Mouse (Mus musculus): Measurements from ENCODE around the gene Gm49403. TPM values are rescaled to one million over a fixed set of nuclear protein-coding genes. Genes with fewer than 3 reads are reported as not detected.

The Gm49403 gene
- polyA plus RNA-seq (2017; shearing (Covaris generic)), result not detected

DNA sequence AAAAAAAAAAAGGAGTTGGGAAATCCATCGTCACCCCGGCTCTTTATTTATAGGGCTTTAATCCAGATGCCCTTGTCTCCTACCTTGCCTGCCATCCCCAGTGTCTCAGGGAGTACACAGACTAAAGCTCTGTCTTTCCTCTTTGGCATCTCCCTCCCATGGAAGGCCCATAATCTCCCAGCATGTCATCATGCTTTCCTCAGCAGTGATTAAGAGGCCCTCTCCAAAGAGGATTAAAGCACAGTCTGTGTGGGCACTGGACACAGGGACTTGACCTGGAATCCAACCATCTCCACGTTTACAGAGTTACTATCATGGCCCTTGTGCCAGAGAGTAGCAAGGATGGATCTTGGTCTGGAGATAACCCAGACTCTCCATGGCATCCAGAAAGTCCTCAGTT lies at the start of gene Gm49403, which contains the start of gene Lbhd1:
TSS of gene Gm49403 (plus strand) at position 315 of the 400 bp plus-strand sequence.
TSS of gene Lbhd1 (plus strand) at position 117 of the 400 bp plus-strand sequence.

DNA sequence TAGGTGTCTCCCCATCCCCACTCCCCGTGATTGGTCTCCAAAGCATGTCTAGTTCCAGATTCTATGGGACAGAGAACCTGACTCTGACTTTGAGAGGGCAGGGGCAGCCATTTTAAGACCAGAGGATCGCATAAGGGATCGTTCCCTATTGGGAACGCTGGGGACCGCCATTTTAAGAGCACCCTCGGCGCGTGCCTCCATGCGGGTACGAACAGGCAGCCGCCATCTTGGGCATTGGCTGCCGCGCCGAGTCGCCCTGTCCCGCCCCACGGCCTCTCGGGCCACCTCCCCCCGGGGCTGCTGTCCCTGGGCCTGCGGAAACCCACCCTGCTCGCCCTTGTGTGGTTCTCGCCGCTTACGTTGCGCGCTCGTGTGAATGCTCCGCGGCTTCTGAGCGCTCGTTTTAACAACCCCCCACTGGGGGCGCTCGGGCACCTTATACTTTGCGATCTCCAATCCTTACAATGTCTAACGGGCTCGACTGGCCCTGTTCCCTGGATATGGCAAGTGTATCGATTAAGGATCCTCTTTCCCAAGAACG lies 46.4 kb upstream of the Gm49403 start, which contains the start of gene Bscl2:
TSS of gene Bscl2 (plus strand) at position 217 of the 541 bp plus-strand sequence.

DNA sequence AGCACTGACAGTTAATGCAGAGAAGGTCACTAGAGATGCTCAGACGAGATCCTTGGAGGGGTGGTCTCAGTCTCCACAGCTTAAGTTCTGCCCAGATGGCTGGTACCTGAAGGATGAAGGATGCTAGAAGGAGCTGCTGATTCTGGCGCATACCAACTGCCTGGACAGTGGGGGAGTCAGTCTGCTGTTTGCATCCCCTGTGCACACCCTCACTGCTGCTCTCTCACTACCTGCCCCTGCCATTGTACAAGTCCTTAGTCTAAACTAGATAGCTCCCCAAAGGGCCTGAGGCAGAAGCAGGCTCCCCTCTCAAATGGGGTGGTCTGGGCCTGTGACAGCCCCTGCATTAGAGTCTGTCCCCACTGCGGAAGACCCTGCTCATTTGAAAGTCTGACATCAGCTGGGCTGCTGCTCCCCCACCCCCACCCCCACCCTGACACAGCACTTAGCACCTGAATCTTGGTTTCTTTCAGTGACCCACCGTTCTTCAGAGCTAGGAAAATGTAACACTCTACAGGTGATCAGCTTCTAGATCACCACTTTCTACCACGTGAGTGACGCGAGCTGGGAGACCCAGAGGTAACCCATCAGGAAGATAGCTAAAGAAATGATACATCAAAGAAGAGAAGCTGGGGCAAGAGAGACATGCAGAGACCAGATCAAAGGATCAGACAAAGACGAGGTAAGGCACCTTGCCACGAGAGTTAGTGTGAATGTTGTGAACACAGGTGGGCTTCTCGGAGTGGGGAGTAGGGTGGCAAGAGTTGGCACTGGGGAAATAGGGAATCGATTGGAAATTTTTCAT lies 44.4 kb upstream of the Gm49403 start, which contains the start of gene Gng3:
TSS of gene Gng3 (minus strand) at position 92 of the 805 bp plus-strand sequence.

DNA sequence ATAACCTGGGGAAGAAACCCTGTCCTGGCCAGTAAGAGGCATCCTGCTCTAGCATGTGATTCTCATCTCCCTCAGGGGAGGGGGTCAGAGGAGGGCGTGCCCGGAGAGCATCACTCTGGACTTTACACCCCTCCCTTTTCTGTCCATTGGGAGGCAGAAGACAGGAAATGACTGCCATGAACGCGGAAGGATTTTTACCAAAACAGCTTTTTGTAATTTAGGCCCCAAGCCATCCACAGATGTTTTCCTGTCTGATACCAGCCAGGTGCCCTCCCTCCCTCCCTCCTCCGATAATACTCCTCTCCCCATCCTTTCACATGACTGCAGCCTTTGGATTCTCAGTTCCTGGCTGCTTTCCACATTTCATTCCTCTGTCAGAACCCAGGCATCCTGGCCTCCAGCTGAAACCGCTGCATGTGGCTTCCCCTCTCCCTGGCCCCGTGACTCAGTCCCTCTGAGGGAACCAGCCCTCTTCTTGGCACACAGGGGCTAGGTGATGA lies 33.3 kb upstream of the Gm49403 start, which contains the start of gene Lrrn4cl:
TSS of gene Lrrn4cl (plus strand) at position 367 of the 500 bp plus-strand sequence.

DNA sequence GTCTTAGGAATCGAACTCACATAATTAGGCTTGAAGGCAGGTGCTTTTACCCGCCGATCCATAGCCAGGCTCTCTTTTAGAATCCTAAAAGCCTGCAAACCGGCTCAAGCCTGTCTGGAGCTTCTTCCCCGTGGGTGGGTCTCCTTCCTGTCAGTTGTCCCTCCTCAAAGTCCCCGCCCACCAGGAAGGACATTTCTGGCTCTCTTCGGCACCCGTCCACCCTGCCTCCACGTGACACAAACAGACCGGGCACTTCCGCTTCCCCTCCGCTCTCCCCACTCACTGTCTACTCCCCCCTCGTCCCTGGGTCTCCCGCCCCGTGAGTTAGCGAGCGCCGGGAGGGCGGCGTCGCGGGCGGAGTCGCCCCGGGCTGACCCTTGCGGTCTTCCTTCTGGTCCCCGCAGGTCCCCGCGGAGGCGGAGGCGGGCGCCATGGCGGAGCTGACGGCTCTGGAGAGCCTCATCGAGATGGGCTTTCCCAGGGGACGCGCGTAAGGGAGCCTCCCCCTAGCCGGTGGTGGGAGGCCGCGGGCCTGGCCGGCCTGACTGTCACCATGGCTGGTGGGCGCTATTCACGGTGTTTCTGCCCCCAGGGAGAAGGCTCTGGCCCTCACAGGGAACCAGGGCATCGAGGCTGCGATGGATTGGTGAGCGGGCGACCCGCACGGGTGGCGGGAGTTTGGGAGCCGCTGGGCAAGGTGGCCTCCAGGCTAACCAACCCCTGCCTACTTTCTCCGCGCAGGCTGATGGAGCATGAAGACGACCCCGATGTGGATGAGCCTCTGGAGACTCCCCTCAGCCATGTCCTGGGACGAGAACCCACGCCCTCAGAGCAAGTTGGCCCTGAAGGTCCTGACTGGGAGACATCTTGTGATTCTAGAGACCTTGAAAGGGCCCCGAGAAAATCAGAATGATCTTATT lies 12.2 kb upstream of the Gm49403 start, which contains the start of gene Ubxn1:
TSS of gene Ubxn1 (plus strand) at position 230 of the 920 bp plus-strand sequence.

DNA sequence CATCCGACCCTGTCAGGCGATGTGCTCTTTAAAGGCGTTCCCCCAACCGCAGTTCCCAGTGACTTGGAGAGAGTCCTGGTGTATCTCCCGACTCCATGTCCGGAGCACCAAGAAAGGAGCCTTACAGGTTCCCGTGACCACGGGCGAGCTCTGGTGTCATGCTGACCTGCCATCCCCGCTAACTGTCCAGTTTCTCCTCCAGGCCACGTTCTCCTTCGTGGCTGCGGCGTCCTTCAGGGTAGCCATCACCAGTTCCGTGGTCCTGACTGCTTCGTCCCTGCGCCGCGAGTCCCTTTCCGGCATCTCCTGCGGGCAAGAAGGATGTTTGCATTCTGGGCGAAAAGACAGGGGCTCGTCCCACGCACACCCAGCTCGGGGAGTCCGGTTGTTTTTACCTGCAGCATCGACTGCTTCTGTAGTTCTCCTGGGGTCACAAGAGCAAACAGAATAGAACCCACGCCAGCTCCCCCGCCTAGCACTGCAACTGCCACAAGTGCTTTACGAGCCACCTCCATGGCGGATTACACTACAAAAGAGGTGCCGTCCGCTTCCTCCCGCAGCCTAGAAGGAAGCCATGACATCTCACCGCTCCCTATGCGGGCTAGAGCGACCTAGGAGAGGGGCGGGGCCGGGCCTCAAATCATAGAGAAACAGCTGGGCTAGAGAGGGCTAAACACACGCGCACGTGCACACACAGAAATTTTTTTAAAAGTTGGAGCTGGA lies 3.3 kb upstream of the Gm49403 start, which contains the start of gene Uqcc3:
TSS of gene Uqcc3 (minus strand) at position 613 of the 723 bp plus-strand sequence.

DNA sequence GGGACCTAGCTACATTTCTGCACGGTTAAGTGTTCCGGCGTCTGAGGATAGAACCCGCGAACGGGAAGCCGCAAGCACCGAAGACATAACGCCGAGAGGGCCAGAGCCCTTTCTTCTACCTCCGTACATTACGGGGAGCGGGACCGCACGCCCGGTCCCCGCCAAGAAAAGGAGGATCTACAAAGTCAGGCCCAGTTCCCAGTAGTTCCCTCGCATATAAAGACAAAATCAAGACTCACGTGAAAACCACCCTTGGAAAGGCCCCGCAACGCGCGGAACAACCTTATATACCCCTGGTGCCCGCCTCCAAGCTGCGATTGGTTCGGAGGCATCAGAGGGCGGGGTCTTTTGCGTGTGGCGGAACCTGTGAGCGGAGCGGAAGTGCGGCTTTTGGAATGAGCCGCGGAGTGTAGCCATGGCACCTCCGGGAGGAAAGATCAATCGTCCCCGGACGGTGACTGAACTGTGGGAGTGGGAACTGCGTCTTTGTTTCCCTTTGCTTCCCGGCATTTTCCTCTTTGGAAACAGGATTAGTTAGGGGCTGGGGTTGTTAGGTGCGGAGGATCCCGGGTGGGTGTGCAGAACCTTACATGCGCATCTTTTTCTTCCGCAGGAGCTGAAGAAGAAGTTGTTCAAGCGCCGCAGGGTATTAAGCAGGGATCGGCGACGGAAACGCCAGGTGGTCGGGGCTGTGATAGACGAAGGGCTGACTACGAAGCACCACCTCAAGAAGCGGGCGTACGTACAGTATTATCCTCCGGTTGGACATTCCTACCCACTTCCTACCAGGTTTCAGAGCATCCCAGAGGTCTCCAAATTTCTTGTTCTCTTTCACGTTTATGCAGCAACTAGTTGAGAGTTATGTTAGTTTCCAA lies 5.0 kb downstream of the Gm49403 start, which contains the start of the genes 1810009A15Rik and Gm49416:
TSS of gene 1810009A15Rik (plus strand) at position 343 of the 875 bp plus-strand sequence.
TSS of gene Gm49416 (plus strand) at position 416 of the 875 bp plus-strand sequence.

DNA sequence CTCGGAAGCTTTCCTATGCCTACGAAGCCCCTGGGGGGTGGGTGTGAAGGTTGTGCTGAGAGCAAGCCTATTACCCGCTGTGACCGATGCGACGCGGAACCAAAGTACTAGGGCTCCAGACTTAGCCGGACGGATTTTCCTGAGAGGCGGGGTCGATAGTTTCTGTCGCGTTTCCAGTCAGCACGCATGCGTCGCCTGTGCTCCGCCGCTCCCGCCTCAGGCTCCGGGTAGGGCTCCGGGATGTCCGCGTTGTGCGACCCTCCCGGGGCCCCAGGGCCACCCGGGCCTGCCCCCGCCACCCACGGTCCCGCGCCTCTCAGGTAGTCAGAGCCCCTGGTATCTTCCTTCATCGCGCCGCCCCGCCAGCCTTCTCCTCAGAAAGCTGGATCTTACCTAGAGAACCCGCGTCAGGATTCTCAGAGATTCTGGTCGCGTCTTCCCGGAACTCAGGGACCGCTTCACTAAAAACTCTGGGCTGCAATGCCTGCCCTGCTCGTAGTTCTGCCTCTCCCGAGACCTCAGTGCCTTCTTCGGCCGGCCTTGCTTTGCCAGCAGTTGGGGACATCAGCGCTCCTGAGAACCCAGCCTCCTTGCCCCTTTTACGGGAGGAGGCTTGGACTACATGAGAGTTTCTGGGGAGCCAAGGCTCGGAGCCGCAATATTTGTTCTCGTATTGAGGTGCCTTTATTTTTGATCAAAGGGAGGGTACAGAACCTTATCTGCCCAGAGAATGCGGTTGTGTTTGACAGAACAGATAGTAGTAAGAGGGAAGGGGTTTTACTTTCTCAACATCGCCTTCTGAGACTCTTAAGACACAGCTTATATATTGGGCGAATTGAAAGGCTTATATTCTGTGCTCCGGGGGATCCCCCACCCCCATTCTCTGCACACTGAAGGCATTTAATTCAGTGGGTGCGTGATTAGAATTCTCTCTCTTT lies 9.4 kb downstream of the Gm49403 start, which contains the start of gene Ints5:
TSS of gene Ints5 (plus strand) at position 177 of the 938 bp plus-strand sequence.

DNA sequence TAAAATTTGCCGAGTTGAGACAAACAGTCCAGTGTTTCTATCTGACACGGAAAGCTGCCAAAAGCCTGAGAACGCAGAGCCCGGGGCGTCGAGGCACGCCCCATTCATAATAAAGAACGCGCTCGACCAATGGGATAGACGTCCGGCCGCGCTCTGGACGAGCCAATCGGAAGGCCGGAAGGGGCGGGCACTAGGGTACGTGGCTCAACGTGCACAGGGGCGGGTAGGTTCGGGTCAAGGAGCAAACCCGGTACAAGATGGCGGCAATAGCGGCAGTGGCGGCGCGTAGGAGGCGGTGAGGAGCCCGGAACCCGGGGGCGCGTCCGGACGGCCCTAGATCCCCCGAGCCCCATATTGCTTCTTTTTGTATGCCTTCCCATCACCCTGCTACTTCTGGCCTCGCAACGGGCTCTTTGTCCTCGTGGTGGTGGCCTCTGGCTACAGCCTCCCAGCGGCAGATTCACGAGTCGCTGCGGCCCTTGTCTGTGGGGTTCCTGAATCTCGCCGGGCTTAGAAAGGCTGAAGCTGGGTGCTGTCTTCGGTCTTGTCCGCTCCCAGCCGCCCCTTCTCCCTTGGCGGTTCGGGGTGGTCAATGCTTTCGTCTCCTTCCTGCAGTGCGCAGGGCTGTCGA lies 14.2 kb downstream of the Gm49403 start, which contains the start of gene Ganab:
TSS of gene Ganab (plus strand) at position 207 of the 631 bp plus-strand sequence.

DNA sequence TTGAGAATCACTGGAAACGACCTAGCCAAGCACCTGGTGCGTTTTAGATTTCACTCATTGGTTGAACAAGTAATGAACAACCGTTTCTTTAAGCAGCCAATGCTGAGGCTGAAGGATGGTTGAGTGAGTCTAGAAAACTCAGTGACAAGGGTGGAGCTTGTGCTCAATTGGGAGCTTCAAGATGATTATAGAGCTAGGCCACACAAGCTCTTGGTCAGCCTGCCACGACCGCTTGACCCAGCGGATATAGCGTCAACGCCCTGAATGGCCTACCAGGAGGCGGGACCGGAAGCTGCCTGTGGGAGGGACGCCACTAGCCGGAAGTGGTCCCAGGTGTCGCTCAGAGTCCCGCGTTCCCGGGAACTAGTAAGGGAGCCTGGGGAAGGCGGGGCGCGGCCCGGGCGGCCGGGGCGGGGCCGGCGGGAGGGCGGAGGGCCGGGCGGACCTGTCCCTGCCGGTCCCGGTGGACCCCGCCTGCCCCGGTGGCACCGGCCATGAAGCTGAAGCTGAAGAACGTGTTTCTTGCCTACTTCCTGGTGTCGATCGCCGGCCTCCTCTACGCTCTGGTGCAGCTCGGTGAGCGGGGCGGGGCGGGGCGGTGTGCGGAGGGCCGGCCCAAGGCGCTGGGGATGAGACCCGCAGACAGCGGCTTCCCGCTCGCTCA lies 36.5 kb downstream of the Gm49403 start, which contains the start of gene B3gat3:
TSS of gene B3gat3 (plus strand) at position 302 of the 664 bp plus-strand sequence.

DNA sequence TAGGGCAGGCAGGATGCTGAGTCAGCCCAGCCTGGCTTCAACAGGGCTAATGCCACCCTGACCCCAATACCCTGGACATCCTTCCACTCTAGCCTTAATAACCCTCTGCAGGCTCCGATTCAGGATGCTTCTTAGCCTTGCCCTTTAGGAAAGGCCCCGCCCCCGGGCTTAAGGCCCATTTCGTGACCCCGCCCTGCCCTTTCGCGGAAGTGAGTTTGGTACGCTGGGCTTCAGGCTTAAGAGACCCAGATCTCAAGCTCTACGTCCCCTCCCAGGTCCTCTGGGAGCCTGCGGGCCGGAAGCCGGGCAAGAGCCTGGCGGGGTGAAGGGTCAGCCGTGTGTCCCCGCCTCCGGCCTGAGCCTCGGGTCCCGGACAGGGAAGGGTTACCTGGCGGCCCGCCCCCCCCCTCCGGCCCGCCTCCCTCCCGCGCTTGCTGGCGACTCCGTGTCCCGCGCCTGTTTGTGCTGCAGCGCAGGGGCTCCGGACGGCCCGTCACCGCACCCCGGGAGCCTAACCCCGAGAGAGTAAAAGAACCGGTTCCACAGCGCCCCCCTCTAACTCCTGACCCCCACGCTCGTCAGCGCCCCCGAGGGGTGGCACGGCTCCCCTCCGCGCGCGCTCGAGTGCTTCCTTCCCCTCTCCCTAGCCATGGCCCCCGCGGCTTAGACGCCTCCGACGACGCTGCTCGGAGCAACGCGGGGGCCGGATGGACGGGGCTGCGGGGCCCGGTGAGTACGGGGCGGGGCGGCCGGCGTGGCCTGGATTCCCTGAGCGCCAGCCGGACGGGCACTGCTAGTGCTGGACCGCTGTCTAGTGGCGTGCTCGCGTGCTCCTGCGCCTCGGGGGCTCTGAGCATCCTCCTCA lies 45.7 kb downstream of the Gm49403 start, which contains the start of the genes Rom1 and Eml3:
TSS of gene Rom1 (minus strand) at position 133 of the 865 bp plus-strand sequence.
TSS of gene Eml3 (plus strand) at position 329 of the 865 bp plus-strand sequence.

Other genes with a start within 250 kb of the Gm49403 start
- not detected for gene Chrm1, start 220.1 kb upstream of the Gm49403 start, polyA plus RNA-seq (2017; shearing (Covaris generic))
- gene Slc3a2, start 160.6 kb upstream of the Gm49403 start, polyA plus RNA-seq (2017; shearing (Covaris generic)), result 136 TPM
- gene Wdr74, start 148.1 kb upstream of the Gm49403 start, polyA plus RNA-seq (2017; shearing (Covaris generic)), result 83.3 TPM
- gene 1700092M07Rik, start 143.2 kb upstream of the Gm49403 start, polyA plus RNA-seq (2017; shearing (Covaris generic)), result 1.5 TPM
- 164 TPM for gene Stx5a, start 142.5 kb upstream of the Gm49403 start, polyA plus RNA-seq (2017; shearing (Covaris generic))
- gene Nxf1, start 126.9 kb upstream of the Gm49403 start, polyA plus RNA-seq (2017; shearing (Covaris generic)), result 263 TPM
- 104 TPM for gene Tmem223, start 112.9 kb upstream of the Gm49403 start, polyA plus RNA-seq (2017; shearing (Covaris generic))
- gene Tmem179b, start 109.5 kb upstream of the Gm49403 start, polyA plus RNA-seq (2017; shearing (Covaris generic)), result 161 TPM
- 18.0 TPM for gene Taf6l, start 97.5 kb upstream of the Gm49403 start, polyA plus RNA-seq (2017; shearing (Covaris generic))
- 150 TPM for gene Polr2g, start 85.4 kb upstream of the Gm49403 start, polyA plus RNA-seq (2017; shearing (Covaris generic))
- gene Zbtb3, start 81.4 kb upstream of the Gm49403 start, polyA plus RNA-seq (2017; shearing (Covaris generic)), result 1.6 TPM
- gene Ttc9c, start 64.6 kb upstream of the Gm49403 start, polyA plus RNA-seq (2017; shearing (Covaris generic)), result 39.7 TPM
- 13.3 TPM for gene Hnrnpul2, start 63.9 kb upstream of the Gm49403 start, polyA plus RNA-seq (2017; shearing (Covaris generic))
- 1.7 TPM for gene AC129217.1, start 54.2 kb upstream of the Gm49403 start, polyA plus RNA-seq (2017; shearing (Covaris generic))
- 86.8 TPM for gene Bscl2, start 46.5 kb upstream of the Gm49403 start, polyA plus RNA-seq (2017; shearing (Covaris generic))
- 0.13 TPM for gene Gng3, start 44.7 kb upstream of the Gm49403 start, polyA plus RNA-seq (2017; shearing (Covaris generic))
- 0.12 TPM for gene Lrrn4cl, start 33.2 kb upstream of the Gm49403 start, polyA plus RNA-seq (2017; shearing (Covaris generic))
- gene Ubxn1, start 12.4 kb upstream of the Gm49403 start, polyA plus RNA-seq (2017; shearing (Covaris generic)), result 169 TPM
- 77.7 TPM for gene Uqcc3, start 3.0 kb upstream of the Gm49403 start, polyA plus RNA-seq (2017; shearing (Covaris generic))
- gene Lbhd1, start 198 bp upstream of the Gm49403 start, polyA plus RNA-seq (2017; shearing (Covaris generic)), result 85.0 TPM
- gene 1810009A15Rik, start 4.9 kb downstream of the Gm49403 start, polyA plus RNA-seq (2017; shearing (Covaris generic)), result 54.2 TPM
- not detected for gene Gm49416, start 5.0 kb downstream of the Gm49403 start, polyA plus RNA-seq (2017; shearing (Covaris generic))
- gene Ints5, start 9.1 kb downstream of the Gm49403 start, polyA plus RNA-seq (2017; shearing (Covaris generic)), result 36.7 TPM
- gene Ganab, start 14.1 kb downstream of the Gm49403 start, polyA plus RNA-seq (2017; shearing (Covaris generic)), result 119 TPM
- gene B3gat3, start 36.4 kb downstream of the Gm49403 start, polyA plus RNA-seq (2017; shearing (Covaris generic)), result 57.2 TPM
- gene Rom1, start 45.4 kb downstream of the Gm49403 start, polyA plus RNA-seq (2017; shearing (Covaris generic)), result 7.8 TPM
- 86.7 TPM for gene Eml3, start 45.6 kb downstream of the Gm49403 start, polyA plus RNA-seq (2017; shearing (Covaris generic))
- 250 TPM for gene Mta2, start 57.9 kb downstream of the Gm49403 start, polyA plus RNA-seq (2017; shearing (Covaris generic))
- 38.1 TPM for gene Tut1, start 69.9 kb downstream of the Gm49403 start, polyA plus RNA-seq (2017; shearing (Covaris generic))
- 294 TPM for gene Eef1g, start 83.1 kb downstream of the Gm49403 start, polyA plus RNA-seq (2017; shearing (Covaris generic))
- 46.1 TPM for gene Ahnak, start 105.4 kb downstream of the Gm49403 start, polyA plus RNA-seq (2017; shearing (Covaris generic))
- gene Scgb1a1, start 204.0 kb downstream of the Gm49403 start, polyA plus RNA-seq (2017; shearing (Covaris generic)), result not detected

All from CD4-positive, CD25-positive, alpha-beta regulatory T cell (primary cell).